Mouse (Mus musculus): ENCODE measurements around the gene Fam171b.

Fam171b gene

GRCm38 (mm10) chr2:83812483-83813272 lies at the start of gene Fam171b:
Gene Fam171b, plus strand, starts transcription at chr2:83812636.
- peak; percentile 78 for DNase-seq

GRCm38 (mm10) chr2:83766058-83766457 lies 46.4 kb upstream of the Fam171b start:
- peak; percentile 33 for DNase-seq

GRCm38 (mm10) chr2:83766878-83767277 lies 45.6 kb upstream of the Fam171b start:
- DNase-seq, result no peak

- DNase-seq, result no peak
Measured at GRCm38 (mm10) chr2:83768311-83769047, 44.0 kb upstream of the Fam171b start.

- peak; percentile 75 for DNase-seq
Measured at GRCm38 (mm10) chr2:83771155-83771812, 41.2 kb upstream of the Fam171b start.

- no peak for DNase-seq
Measured at GRCm38 (mm10) chr2:83791330-83792073, 20.9 kb upstream of the Fam171b start.

GRCm38 (mm10) chr2:83792102-83792501 lies 20.3 kb upstream of the Fam171b start:
- no peak for DNase-seq

GRCm38 (mm10) chr2:83795766-83796165 lies 16.7 kb upstream of the Fam171b start:
- no peak for DNase-seq

- DNase-seq, result no peak
Measured at GRCm38 (mm10) chr2:83797902-83798497, 14.4 kb upstream of the Fam171b start.

GRCm38 (mm10) chr2:83813273-83813892 lies 947 bp downstream of the Fam171b start:
- no peak for DNase-seq

GRCm38 (mm10) chr2:83814009-83814408 lies 1.6 kb downstream of the Fam171b start:
- DNase-seq, result no peak

- DNase-seq, result no peak
Measured at GRCm38 (mm10) chr2:83816147-83816546, 3.7 kb downstream of the Fam171b start.

- DNase-seq, result no peak
Measured at GRCm38 (mm10) chr2:83825161-83825560, 12.7 kb downstream of the Fam171b start.

GRCm38 (mm10) chr2:83828895-83829539 lies 16.6 kb downstream of the Fam171b start:
- no peak for DNase-seq

- DNase-seq, result no peak
Measured at GRCm38 (mm10) chr2:83832903-83833302, 20.5 kb downstream of the Fam171b start.

GRCm38 (mm10) chr2:83835313-83836070 lies 23.1 kb downstream of the Fam171b start:
- DNase-seq, result no peak

GRCm38 (mm10) chr2:83848495-83848894 lies 36.1 kb downstream of the Fam171b start:
- DNase-seq, result no peak

- DNase-seq, result no peak
Measured at GRCm38 (mm10) chr2:83853423-83853822, 41.0 kb downstream of the Fam171b start.

- DNase-seq, result no peak
Measured at GRCm38 (mm10) chr2:83856236-83856635, 43.8 kb downstream of the Fam171b start.

- no peak for DNase-seq
Measured at GRCm38 (mm10) chr2:83883850-83884420, 71.5 kb downstream of the Fam171b start.
